Mouse (Mus musculus) lung, postnatal 36 days (tissue): ENCODE data around the gene Zfp114.

Experiments used
- DNase-seq: peaks from one replicate; pipeline ENCODE4 v3.0.0; 2022; ENCODE audit warnings: mixed read lengths

The Zfp114 gene

GRCm38 (mm10) chr7:24174618-24175336 lies at the start of gene Zfp114:
Gene Zfp114 (plus strand): TSS chr7:24175060.
- peak; percentile 54 for DNase-seq

GRCm38 (mm10) chr7:24133425-24133995 lies 41.4 kb upstream of the Zfp114 start:
- DNase-seq = no peak

GRCm38 (mm10) chr7:24133996-24134828 lies 40.6 kb upstream of the Zfp114 start, which contains the start of gene Zfp235:
Gene Zfp235 (plus strand): TSS chr7:24134169.
- peak; percentile 93 for DNase-seq

- no peak for DNase-seq
Observed at GRCm38 (mm10) chr7:24142566-24142965, 32.3 kb upstream of the Zfp114 start.

- peak; percentile 10 for DNase-seq
Observed at GRCm38 (mm10) chr7:24153272-24153671, 21.6 kb upstream of the Zfp114 start.

GRCm38 (mm10) chr7:24172191-24172590 lies 2.7 kb upstream of the Zfp114 start:
- no peak for DNase-seq

- no peak for DNase-seq
Observed at GRCm38 (mm10) chr7:24175337-24175711, 464 bp downstream of the Zfp114 start.

- DNase-seq = no peak
Observed at GRCm38 (mm10) chr7:24187611-24188010, 12.8 kb downstream of the Zfp114 start.

GRCm38 (mm10) chr7:24188901-24189570 lies 14.2 kb downstream of the Zfp114 start:
- DNase-seq = no peak

- no peak for DNase-seq
Observed at GRCm38 (mm10) chr7:24189571-24189944, 14.7 kb downstream of the Zfp114 start.

GRCm38 (mm10) chr7:24191361-24191760 lies 16.5 kb downstream of the Zfp114 start:
- DNase-seq = no peak

- no peak for DNase-seq
Observed at GRCm38 (mm10) chr7:24193157-24193556, 18.3 kb downstream of the Zfp114 start.

GRCm38 (mm10) chr7:24196961-24197360 lies 22.1 kb downstream of the Zfp114 start:
- no peak for DNase-seq

GRCm38 (mm10) chr7:24207488-24208261 lies 32.8 kb downstream of the Zfp114 start:
- DNase-seq = peak; percentile 87

- no peak for DNase-seq
Observed at GRCm38 (mm10) chr7:24208282-24208886, 33.5 kb downstream of the Zfp114 start.

GRCm38 (mm10) chr7:24210296-24210695 lies 35.4 kb downstream of the Zfp114 start:
- DNase-seq = no peak

- no peak for DNase-seq
Observed at GRCm38 (mm10) chr7:24211343-24211742, 36.5 kb downstream of the Zfp114 start, which contains the start of gene Zfp111. Gene Zfp111 (minus strand): TSS chr7:24211443.
